Mouse (Mus musculus): ENCODE data around the gene Methig1.
"Not testable (repeated sequence)": the region's sequence is repeated elsewhere in the genome, so short reads cannot be mapped to it uniquely, and the experiment has no call there.

Methig1 gene

DNA sequence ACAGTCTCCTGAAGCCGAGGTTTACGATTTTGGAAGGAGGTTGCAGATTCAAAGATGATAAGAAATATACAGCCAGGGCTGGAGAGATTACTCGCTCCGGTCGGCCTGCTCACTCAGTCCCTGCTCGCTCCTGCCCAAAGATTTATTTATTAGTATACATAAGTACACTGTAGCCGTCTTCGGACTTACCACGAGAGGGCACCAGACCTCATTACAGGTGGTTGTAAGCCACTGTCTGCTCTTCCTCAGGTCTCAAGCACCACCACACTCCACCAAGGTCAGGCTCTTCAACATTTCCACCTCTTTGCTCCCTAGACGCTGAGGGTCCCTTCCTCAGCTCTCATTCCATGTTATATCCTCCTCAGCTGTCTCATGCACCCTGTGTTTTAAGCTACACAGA, 15.1 kb upstream of the Methig1 start:
- DNase-seq (ENCODE audit: low read depth, low spot score), result not testable (repeated sequence)

DNA sequence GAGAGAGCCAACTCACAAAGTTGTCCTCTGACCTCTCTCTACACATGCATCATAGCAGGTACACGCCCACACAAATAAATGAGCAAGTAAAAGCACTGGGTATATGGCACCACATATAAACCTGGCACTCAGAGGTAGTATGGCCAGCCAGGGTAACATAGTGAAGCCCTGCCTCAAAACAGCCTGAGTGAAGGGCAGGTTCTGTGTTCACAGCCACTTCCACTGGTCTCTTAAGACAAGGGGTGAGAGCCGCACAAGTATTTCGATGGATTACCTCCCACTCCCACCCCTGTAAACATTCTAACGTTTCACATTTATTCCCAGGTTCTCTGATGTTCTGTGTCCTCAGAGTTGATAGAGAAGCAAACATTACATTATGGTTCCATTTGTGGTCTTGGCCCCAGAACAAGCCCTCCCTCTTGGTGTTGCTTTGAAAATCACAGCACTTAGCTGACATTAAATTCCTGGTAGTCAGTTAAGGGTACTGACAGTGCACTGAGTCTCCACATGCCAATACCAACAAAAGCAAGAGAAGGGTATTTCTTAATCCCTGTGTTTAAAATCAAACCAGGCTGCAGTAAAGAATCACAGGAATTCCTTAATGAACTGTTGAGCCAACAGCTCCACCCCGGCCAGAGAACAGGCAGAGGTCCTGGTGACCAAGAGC, 11.5 kb upstream of the Methig1 start:
- not testable (repeated sequence) for DNase-seq (ENCODE audit: low read depth, low spot score)

DNA sequence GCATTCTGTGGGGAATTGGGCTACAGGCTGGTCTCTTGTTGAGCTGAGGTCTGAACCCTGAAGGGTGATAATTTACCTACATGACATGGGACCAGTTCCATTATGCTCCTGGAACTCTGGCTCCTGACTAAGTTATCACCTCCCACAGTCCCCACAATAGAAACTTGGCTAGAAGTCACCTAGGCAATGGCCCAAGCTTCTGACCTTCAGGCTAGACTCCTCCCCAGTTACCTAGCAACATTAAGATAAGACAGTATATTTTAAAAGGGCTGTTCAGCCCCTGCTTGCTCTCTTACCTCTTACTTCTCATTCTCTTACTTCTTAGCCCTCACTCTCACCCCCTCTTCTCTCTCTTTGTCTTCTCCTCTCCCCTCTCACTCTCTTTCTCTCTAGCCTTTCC, 7.5 kb upstream of the Methig1 start:
- DNase-seq (ENCODE audit: low read depth, low spot score), result no peak

DNA sequence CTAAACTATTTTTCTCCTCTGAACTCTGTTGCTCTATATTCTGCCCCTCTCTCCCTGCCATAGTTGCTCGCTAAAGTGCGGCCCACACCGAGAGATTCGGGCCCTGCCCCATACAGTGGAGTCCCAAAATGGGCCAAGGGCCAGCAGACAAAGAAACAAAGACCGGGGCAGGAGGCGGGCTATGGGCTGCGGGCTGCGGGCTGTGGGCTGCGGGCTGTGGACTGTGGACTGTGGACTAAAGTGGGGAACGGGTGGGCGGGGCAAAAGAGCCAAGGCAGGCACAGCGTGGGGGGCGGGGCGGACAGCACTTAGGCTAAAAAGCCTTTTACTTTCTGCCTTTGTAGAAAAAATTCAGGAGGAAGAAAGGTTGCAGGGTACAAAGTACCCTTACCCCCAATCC, 6.2 kb upstream of the Methig1 start:
- DNase-seq (ENCODE audit: low read depth, low spot score), result no peak

DNA sequence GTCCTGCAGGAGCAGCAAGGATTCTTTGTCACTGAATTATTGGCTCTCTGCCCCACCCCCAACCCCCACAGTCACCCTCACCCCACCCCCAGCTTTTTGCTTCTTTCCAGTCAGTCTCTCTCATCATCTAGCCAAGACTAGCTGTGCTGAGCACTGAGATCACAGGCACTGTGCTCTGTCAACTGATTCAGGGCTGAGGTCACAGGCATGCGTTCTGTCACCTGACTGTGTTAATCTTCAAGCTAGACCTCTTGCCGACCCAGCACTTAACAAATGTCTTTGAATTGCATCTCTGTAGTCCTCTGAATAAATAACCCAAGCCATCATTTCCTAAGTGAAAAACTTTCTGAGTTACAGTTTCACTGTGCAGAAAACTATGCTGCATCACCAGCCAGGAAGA, 3.5 kb upstream of the Methig1 start:
- no peak for DNase-seq (ENCODE audit: low read depth, low spot score)

DNA sequence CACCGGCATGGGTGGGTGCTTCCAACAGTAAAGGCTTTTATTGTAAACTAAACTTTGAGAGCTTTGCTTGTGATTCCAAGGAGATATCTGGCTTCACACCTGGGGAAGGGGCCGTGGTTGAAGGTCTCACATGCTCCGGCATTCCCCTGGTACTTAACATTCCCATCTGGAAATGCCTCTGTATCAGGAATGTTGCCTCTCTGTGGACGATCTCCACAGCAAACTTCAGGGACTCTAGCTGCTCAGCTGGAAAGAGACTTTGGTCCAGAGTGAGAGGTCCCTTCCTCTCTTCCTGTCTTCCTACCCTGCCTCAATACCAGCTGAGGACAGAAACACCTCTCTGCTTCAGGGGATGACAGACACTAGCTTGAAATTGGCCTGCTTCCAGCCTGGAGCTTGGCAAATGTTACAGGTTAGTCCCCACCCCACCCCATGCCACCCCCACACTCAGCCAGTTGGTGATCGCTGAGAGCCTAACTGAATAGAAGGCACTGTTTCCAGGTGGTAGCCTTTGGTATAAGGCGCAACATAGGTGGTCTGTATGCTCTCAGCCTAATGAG, 1.4 kb upstream of the Methig1 start:
- no peak for DNase-seq (ENCODE audit: low read depth, low spot score)

DNA sequence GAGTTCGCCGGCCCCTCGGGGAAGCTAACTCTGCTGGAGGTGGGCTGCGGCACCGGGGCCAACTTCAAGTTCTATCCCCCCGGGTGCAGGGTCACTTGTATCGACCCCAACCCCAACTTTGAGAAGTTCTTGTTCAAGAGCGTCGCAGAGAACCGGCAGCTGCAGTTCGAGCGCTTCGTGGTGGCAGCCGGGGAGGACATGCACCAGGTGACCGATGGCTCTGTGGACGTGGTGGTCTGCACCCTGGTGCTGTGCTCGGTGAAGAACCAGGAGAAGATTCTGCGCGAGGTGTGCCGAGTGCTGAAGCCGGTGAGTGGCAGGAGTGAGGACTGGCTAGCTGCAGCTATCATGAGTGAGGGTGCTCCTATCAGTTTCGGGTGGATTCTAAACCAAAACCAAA, 450 bp downstream of the Methig1 start:
- DNase-seq (ENCODE audit: low read depth, low spot score), result not testable (repeated sequence)

DNA sequence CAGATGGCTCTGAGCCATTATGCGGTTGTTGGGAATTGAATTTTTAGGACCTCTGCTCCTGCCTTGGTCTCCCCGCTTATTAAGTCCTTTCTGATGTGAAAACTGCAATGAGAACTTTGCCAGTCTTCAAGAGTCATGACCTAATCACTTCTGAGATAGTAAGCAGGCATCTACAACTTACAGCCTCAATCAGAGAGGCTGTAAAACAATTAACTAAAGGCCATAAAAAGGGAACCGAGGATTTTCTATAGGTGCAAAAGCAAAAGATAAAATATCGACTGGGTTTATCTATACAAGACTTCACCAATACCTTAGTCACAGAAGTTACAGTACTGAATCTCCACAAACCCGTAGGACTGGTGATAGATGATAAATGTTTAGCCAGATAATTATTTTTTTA, 2.9 kb downstream of the Methig1 start:
- no peak for DNase-seq (ENCODE audit: low read depth, low spot score)

DNA sequence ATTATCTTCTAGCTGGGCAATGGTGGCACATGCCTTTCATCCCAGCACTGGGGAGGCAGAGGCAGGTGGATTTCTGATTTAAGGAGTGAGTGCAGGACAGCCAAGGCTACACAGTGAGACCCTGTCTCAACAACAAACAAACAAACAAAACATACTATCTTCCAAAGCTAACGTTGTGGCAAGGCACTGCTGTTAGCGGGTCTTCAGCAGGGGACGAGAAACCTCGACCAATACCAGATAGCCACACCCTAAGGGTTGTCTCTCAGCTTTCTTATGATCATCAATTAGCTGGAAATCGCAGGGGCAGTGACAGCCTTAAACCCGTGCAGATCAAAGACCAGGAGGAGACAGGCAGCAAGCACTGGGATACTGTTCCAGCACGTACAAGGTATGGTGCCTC, 11.3 kb downstream of the Methig1 start, which contains the start of gene Higd1c:
Gene Higd1c (plus strand): TSS at position 301 of the 400 bp plus-strand sequence.
- DNase-seq (ENCODE audit: low read depth, low spot score), result no peak

DNA sequence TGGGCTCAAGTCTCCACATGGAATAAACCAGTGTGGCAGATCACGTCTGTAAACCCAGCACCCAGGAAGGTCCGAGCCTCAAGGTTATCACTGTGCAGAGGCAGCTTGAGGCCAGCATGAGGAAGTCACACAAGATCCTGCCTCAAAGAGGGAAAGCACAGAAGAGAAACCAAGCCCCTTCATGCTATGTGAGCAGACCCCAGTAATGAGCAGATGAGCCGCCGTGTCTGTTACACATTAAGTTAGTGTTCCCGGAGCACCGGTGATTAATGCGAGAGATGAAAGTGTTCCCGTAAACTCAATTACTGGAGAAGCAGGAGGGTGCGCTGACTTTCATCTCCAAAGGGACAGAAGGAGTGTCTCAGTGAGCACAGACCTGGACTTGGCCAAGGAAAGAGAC, 13.0 kb downstream of the Methig1 start:
- DNase-seq (ENCODE audit: low read depth, low spot score), result not testable (repeated sequence)

DNA sequence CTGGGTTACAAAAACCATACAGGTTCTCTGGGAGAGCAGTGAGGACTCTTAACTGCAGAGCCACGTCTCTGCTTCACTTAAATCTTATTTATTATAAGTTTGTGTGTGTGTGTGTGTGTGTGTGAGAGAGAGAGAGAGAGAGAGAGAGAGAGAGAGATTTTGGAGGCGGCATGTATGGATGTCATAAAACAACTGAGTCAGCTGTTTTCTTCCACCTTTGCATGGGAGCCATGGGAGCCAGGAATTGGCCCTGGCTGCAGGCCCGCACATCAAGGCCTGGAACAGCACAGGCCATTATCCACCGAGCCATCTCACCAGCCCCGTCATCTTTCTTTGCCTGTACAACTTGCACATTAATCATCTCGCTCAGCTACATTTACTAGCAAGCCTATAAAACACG, 14.2 kb downstream of the Methig1 start:
- DNase-seq (ENCODE audit: low read depth, low spot score), result no peak

DNA sequence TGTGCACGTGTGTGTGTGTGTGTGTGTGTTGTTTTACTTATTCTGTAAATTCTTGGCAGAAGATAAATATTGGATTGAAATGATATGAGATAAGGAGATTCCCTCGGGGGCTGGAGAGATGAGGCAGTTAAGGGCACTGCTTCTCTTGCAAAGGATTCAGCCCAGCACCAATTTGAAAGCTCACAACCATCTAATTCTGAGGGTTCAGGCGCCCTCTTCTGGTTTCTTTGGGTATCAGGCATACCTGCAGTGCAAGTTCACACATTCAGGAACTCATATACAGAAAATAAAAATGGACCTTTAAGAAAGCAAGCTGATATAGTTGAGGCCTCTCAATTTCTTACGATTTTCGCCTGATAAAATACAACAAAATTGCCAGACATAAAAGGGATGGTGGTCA, 22.1 kb downstream of the Methig1 start:
- peak; percentile 38 for DNase-seq (ENCODE audit: low read depth, low spot score)

DNA sequence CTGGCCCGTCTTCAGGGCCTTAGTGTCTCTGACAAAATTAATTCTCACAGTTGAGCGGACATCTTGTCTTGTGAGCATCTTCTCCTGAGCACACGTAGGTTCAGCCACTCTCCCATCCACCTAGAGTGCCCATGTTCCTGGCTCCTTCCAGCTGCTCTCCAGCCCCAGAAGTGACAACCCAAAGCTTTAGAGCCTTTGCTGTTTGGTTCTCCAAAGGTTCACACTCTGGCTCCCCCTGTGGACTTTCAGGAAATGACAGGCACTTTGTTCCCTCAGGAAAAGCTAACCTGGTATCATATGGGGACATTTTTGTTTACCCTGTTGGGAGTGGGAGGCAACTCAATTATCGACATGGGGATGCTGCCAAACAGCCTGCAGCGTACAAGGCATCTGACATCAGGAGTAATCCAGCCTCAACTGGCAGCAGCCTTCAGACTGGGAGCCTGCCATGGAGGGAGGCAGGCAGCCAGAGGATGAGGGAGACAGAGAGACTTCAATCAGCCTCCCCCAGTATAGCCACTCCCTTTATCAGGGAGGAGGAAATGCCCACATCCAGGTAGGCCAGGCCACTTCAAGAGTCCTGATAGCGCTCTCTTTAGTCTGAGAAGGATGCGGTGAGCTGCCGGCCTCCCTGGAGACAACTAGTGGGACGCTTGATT, 25.0 kb downstream of the Methig1 start:
- not testable (repeated sequence) for DNase-seq (ENCODE audit: low read depth, low spot score)

DNA sequence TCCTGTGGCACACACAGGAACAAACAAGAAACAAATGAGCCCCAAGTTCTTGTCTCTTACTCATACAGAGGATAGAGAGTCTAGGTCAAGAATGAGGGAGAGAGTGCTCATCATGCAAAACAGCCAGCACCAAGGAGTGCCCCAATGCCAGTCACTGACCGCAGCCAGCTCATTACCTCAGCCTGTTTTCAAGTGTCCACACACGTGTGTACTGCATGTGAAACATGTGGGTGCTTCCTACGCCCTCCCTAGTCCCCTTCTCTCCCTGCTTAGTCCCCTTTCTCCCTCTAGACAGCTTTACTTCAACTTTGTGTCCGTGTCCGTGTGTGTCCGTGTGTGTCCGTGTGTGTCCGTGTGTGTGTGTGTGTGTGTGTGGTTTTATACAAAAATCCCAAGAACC, 26.7 kb downstream of the Methig1 start:
- DNase-seq (ENCODE audit: low read depth, low spot score), result no peak

DNA sequence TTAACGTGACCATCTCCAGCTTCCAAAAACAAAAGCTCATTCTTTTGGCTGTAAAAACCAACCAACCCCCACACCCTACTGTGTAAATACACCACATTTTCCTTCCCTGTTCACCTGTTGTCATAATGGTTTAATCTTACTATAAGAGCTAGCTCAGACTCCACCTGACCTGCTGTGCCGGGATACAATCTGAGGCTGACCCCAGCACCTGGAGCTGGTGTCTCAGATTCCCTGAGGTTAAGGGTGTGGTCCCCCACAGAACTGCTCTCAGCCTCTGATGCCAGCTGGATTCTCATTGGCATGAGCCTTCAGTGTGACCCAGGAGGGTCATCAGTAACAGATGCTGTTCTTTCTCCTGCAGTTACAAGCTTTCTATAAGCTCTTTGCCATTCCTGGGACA, 27.2 kb downstream of the Methig1 start:
- no peak for DNase-seq (ENCODE audit: low read depth, low spot score)

DNA sequence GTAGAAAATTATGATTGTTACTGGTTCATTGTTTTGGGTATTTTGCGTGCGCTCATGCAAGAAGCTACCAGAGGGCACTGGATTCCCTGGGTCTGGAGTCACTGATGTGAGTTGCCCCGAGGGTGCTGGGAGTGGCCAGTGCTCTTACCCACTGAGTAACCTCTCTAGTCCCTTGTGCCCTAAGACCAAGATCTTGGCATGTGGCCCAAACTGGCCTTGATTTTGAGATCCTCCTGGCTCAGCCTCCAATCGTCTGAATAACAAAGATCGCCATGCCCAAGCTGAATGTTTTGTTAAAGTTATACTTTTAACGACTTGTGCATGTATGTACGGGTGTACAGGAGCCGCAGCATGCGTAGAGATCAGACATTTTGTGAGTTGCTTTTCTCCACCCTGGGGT, 32.8 kb downstream of the Methig1 start:
- DNase-seq (ENCODE audit: low read depth, low spot score), result no peak

DNA sequence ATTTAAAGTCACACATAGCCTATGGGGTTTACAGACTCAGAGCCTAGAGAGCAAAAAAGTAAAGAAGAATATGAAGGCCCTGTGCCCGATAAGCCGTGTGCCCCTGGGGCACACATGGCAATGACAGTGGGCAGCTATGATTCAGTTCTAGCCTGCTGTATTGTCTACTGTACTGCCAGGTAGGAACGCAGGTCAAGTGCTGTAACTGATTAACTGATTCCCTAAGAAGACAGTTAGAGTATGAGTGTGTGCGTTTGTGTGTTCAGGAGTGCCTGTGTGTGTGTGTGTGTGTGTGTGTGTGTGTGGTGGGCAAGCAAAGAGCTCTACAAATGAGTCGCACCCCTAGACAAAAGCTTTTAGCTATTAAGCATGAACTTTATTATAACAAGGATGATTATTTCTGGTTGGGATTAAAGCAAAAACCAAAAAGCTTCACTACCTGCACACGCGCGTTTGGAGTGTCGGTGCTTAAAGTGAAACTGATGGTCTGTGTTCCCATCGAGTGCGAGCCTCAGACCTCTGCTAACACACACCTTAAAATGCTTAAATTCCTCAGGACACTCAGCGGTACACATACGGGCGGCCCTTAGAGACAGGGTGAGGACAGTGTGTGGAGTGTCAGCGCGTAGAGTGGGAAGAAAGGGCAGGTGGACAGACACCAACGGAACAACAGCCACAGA, 34.7 kb downstream of the Methig1 start:
- DNase-seq (ENCODE audit: low read depth, low spot score), result no peak

DNA sequence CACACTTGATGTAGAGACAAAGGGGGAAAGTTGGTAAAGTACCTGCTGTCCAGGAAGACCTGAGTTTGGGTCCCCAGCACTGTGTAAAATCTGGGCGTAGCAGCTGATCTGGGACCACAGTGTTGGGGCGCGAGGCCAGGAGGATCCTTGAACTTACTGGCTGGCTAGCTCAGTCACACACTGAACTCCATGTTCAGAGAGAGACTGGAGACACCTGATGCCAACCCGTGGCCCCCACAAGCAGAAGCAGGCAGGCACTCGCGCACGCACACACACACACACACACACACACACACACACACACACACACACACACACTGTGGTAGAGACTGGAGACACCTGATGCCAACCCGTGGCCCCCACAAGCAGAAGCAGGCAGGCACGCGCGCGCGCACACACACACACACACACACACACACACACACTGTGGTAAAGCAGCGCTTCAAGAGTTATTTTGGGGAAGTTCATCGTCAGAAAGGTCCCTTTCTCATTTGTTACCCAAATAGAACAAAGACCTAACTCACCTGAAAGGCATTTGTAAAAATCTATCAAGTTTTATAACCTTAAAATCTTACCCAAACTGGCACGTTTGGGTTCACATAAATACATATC, 35.4 kb downstream of the Methig1 start:
- DNase-seq (ENCODE audit: low read depth, low spot score), result no peak

DNA sequence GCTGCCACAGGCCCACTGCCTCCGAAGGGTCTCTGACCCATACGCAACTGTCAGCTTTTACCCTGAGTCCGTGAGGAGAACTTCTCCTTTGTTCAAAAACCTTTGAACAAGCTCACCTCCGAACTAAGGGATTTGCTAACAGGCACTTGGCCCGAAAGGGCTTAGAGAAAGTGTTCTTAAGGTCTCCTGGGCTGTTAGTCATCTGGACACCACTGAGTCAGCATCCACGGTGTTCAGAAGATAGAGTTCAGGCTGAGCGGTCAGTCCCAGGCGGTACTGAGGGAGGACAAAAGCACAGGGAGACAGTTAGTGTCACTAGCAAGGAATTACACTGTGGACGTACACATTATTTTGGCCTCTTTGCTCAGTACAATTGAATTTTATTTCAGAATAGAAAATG, 35.9 kb downstream of the Methig1 start:
- DNase-seq (ENCODE audit: low read depth, low spot score), result no peak

DNA sequence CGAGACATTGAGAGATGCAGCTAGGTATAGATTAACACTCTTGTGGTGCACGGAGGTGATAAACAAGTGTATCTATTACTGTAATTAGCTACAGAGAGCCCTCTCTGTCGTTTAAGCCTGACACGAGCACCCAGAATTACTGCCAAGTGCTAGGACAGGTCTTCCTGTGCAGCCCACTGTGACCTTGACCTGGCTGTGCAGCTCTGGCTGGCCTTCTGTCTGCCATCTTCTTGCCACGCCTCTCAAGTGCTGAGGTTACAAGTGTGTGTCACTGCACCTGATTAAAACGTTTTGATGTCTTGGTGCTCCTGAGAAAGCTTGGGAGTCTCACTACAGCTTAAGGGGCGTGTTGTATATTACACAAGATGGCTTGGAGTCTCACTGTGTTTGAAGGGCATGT, 38.1 kb downstream of the Methig1 start:
- no peak for DNase-seq (ENCODE audit: low read depth, low spot score)

DNA sequence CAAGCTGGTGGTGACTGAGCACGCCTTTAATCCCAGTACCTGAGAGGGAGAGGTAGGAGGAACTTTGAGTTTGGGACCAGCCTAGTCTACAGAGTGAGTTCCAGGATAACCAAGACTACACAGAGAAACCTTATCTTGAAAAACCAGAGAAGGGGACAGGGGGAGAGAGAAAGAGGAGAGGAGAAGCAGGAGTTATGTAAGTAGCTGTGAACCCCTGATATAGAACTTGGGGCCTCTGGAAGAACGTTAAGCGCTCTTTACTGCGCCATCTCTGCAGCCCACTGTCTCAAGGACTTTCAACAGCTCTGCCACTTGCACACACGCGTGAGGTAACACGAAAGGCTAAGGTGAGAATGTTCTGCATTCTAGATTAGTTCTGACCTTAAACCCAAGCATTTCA, 38.6 kb downstream of the Methig1 start:
- no peak for DNase-seq (ENCODE audit: low read depth, low spot score)

DNA sequence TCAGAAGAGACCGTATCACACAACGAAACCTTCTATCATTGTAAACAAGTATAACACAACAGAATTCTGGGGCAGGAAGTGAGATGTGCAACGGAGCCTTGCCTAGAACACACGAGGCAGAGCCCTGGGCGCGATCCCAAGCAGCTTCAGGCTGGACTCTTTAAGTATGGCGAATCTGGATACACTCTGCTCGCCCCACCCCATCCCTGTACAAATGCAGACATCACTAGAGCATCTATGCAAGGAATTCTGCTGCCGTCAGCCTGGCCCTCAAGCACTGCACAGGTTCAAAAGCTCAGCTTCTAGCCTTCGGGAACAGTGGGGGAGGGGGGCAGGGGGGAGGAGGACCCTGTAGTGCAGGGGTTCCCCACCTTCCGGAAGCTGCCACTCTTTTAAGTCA, 40.1 kb downstream of the Methig1 start:
- no peak for DNase-seq (ENCODE audit: low read depth, low spot score)

Measured in telencephalon, adult 2 months (tissue).